Mouse (Mus musculus) ES-Bruce4 (cell line): ENCODE measurements around the gene Tenm3. TPM values are rescaled to one million over a fixed set of nuclear protein-coding genes. Genes with fewer than 3 reads are reported as not detected.

Experiments used
- H3K27ac ChIP-seq: 2 replicates; pipeline ENCODE4 v1.5.1; 2012; ENCODE audit warnings: low read length, inconsistent platforms; ENCODE audit not compliant: insufficient read depth
- H3K27me3 ChIP-seq: 2 replicates; pipeline ENCODE4 v1.6.1; 2012; ENCODE audit warnings: mild to moderate bottlenecking, low read length, inconsistent platforms; ENCODE audit not compliant: control insufficient read depth, poor library complexity, insufficient read depth, severe bottlenecking
- H3K36me3 ChIP-seq: 2 replicates; pipeline ENCODE4 v1.6.1; 2012; ENCODE audit warnings: inconsistent platforms, mild to moderate bottlenecking, low read length, moderate library complexity; ENCODE audit not compliant: control insufficient read depth, poor library complexity, insufficient read depth, severe bottlenecking
- H3K4me1 ChIP-seq: one replicate; pipeline ENCODE4 v1.8.1; 2011; ENCODE audit warnings: low read length; ENCODE audit not compliant: control insufficient read depth, insufficient read depth
- H3K4me3 ChIP-seq: 2 replicates; pipeline ENCODE4 v1.5.1; 2011; ENCODE audit warnings: low read depth, mild to moderate bottlenecking, low read length
- H3K9ac ChIP-seq: 2 replicates; pipeline ENCODE4 v1.6.1; 2012; ENCODE audit warnings: low read depth, mild to moderate bottlenecking, inconsistent platforms; ENCODE audit not compliant: poor library complexity, severe bottlenecking
- H3K9me3 ChIP-seq: replicated peaks from 2 replicates; pipeline ENCODE4 v1.6.1; 2012; ENCODE audit warnings: mild to moderate bottlenecking, low read length, inconsistent platforms; ENCODE audit not compliant: control insufficient read depth, poor library complexity, insufficient read depth, severe bottlenecking
- CTCF ChIP-seq: IDR thresholded peaks from one replicate; pipeline ENCODE4 v1.8.1; 2011; ENCODE audit warnings: low read depth, low read length
- EP300 ChIP-seq: IDR thresholded peaks from 2 replicates; pipeline ENCODE4 v1.6.1; 2011; ENCODE audit warnings: low read depth, low read length; ENCODE audit not compliant: insufficient read depth
- POLR2A ChIP-seq: IDR thresholded peaks from one replicate; pipeline ENCODE4 v1.8.1; 2011; ENCODE audit warnings: low read length; ENCODE audit not compliant: insufficient read depth
- polyA plus RNA-seq: library from polyadenylated mRNA; stranded (reverse); fragments of >200 nt; gene quantifications from 2 replicates; pipeline ENCODE4 v1.2.4, GENCODE M21; 2011; ENCODE audit warnings: low read depth; ENCODE audit not compliant: missing spikeins, insufficient read depth, insufficient read length

Tenm3 gene
- polyA plus RNA-seq, 1 experiment, result 19.2 TPM

DNA sequence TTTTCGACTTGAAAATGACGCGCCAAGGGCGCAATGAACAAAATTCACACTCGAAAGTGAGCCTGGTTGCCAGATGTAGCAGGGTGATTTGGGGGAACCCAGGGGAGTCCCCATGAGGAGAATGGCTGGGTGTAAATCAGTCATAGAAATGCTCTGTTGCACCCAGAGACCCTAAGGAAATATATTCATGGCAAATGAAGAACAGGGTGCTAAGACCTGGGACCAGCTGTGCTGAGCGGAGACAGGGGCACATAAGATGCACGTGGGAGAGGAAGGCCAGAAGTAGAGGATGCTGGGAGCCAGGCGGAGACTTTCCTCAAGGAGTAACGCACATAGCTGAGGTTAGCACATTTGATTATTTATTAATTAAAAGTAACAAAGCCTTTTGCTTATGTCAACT is 60.4 kb downstream of the Tenm3 start:
- Histone ChIP-seq H3K36me3 (no peaks in the 10 kb centered on the region), H3K9ac (no peak overlapping the region), H3K4me3 (no peak overlapping the region), H3K4me1 (no peaks in the 10 kb centered on the region), H3K27me3 (peaks cover 2% of the 10 kb centered on the region; the same call in 1 of the 2 replicates), H3K27ac (no peak overlapping the region), H3K9me3 (no peaks in the 10 kb centered on the region)
- TF ChIP-seq CTCF, result no peak
- TF ChIP-seq EP300, result no peak
- TF ChIP-seq POLR2A, result no peak

DNA sequence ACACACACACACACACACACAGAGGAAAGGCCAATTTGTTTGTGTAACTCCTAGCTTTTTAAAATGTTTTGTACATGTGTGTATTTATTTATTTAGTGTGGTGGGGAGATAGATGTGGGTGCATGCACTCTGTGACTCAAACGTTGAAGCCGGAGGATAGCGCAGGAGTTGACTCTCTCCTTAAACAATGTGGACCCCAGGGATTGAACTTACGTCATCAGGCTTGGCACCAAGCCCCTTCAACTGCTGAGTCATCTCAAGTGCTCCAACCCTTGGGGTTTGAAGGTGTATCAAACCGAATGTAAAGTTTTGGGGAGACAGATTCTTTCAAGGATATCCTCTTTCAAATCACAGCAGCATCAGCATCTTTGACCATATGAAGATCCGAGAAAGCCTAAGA is 63.1 kb downstream of the Tenm3 start:
- peaks cover 2% of the 10 kb centered on the region; the same call in 1 of the 2 replicates for H3K27me3 ChIP-seq
- no peaks in the 10 kb centered on the region for H3K9me3 ChIP-seq

DNA sequence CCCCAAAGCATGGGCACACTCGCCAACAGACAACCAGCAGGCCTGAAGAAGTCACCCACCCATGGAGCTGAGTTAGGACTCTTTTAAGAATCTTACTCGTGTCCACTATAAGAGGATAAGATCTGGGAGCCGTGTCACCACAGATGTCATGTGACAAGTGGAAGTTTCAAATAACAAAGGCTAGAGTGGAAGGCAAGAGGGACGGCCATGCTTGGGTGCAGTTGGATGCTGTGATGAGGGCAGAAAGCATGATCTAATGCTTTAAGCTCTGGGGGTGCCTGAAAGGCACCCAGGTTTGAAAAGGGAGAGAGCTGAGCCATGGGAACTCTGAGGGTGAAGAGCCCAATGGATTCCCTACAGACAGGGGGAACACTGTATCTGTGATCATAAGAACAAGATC is 64.6 kb downstream of the Tenm3 start:
- H3K4me1 ChIP-seq, result no peaks in the 10 kb centered on the region
- no peak overlapping the region for H3K9ac ChIP-seq
- no peak overlapping the region for H3K4me3 ChIP-seq
- TF ChIP-seq POLR2A, result no peak
- TF ChIP-seq EP300, result no peak
- TF ChIP-seq CTCF, result no peak
- no peaks in the 10 kb centered on the region for H3K9me3 ChIP-seq
- H3K27me3 ChIP-seq, result peaks cover 2% of the 10 kb centered on the region; the same call in 1 of the 2 replicates
- no peaks in the 10 kb centered on the region for H3K36me3 ChIP-seq
- H3K27ac ChIP-seq, result no peak overlapping the region

More for the DNA sequence above, 63.1 kb downstream of the Tenm3 start:
- H3K36me3 ChIP-seq, result no peaks in the 10 kb centered on the region
- no peak overlapping the region for H3K27ac ChIP-seq
- H3K4me3 ChIP-seq, result no peak overlapping the region
- no peak overlapping the region for H3K9ac ChIP-seq
- TF ChIP-seq EP300 (no peak), POLR2A (no peak), CTCF (no peak)
- no peaks in the 10 kb centered on the region for H3K4me1 ChIP-seq

DNA sequence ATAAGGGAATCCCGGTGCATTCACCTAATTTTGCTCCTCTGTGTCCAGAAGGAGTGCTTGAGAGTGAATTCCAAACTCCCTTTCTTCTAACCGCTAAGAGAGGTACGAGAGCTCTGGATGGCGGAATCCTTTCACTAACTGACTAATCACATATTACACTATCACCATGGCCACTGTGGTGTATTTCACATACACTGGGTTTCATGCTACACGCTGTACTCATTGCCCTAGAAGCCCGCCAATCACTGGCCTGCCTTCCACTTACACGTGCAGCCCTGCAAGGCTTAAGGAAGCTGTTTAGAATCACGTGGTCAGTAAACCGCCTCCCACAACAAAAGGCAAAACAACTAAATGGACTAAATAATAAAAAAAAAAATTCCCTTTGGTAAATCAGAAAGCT is 67.7 kb downstream of the Tenm3 start:
- Histone ChIP-seq H3K27me3 (no peaks in the 10 kb centered on the region), H3K9me3 (0 out of 2 replicates have a peak, but pooled peaks cover 2% of the 10 kb centered on the region), H3K4me3 (no peak overlapping the region), H3K27ac (no peak overlapping the region), H3K36me3 (no peaks in the 10 kb centered on the region), H3K4me1 (no peaks in the 10 kb centered on the region), H3K9ac (0 out of 2 replicates have a peak overlapping the region, but pooled peaks have one; percentile 2)
- TF ChIP-seq CTCF, result no peak
- TF ChIP-seq POLR2A, result no peak
- TF ChIP-seq EP300, result no peak

DNA sequence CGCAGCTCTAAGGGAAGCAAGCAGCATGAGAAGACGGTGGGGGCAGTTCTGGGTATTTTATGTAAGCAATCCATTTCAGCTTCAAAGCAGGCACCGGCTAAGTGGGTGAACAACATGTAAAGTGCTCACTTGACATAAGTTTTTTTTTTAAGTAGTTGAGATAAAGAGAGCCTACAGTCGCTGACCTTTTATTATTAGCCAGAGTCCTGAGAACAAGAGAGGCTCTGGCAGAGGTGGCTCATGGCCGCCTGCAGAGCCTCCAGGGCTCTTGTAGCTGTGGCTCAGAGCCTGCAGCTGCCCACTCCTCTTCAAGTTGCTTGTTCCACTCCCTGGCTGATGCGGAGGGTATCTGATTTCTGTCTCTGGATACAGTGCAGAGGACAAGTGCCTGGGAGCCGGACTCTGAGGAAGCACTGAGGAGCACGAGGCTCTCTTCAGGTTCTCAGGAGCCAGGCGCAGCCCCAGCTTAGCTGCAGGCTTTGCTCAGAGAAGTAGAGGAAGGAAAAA is 68.2 kb downstream of the Tenm3 start:
- 0 out of 2 replicates have a peak, but pooled peaks cover 2% of the 10 kb centered on the region for H3K9me3 ChIP-seq

DNA sequence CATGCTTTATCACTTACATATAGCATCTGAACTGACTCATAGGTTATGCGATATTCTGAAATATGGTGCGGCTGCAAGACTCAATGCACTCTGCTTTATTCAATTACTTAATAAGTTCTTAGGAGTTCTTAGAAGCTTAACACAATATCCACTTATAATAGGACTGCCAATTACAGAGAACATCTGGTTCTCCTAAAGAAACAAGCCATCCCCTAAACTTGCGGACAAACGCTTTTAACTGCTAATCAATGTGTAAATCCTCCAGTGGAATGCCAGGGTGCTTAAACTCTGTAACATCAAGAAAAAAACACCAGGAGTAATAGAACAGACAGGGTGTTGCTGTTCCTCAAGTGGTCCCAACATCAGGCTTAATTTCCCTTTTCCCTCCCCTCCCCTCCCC is 68.9 kb downstream of the Tenm3 start:
- Histone ChIP-seq H3K4me1 (no peaks in the 10 kb centered on the region), H3K36me3 (no peaks in the 10 kb centered on the region), H3K27me3 (no peaks in the 10 kb centered on the region), H3K9ac (no peak overlapping the region), H3K9me3 (peaks cover 2% of the 10 kb centered on the region; the same call in 1 of the 2 replicates), H3K27ac (no peak overlapping the region), H3K4me3 (no peak overlapping the region)
- TF ChIP-seq EP300 (no peak), POLR2A (no peak), CTCF (no peak)

More for the DNA sequence above, 68.2 kb downstream of the Tenm3 start:
- Histone ChIP-seq H3K9ac (0 out of 2 replicates have a peak overlapping the region, but pooled peaks have one; percentile 2), H3K27me3 (no peaks in the 10 kb centered on the region), H3K4me1 (no peaks in the 10 kb centered on the region), H3K4me3 (no peak overlapping the region), H3K36me3 (no peaks in the 10 kb centered on the region), H3K27ac (no peak overlapping the region)
- no peak for TF ChIP-seq POLR2A
- TF ChIP-seq EP300, result no peak
- TF ChIP-seq CTCF, result no peak
